Mouse (Mus musculus) granulocyte monocyte progenitor cell, adult 5-6 weeks (primary cell): ENCODE data around the gene Ppp1r3e. TPM values are rescaled to one million over a fixed set of nuclear protein-coding genes. Genes with fewer than 3 reads are reported as not detected.

ENCODE experiments used
- ATAC-seq: replicated peaks from 2 replicates; pipeline ENCODE4 v1.8.0; 2016; ENCODE audit warnings: mild to moderate bottlenecking, moderate TSS enrichment, inconsistent platforms; ENCODE audit not compliant: poor library complexity, severe bottlenecking
- total RNA-seq, 2 experiments: library from RNA; stranded (forward) in 1 of 2; stranded (reverse) in 1 of 2; fragments of 200-712, 200-1000 nt in 1 of 2; fragments of >200 nt in 1 of 2; fragmentation: Nextera tagmentation in 1 of 2; gene quantifications; 2 replicates each; pipeline ENCODE4 v1.2.3; 2014 to 2017

The Ppp1r3e gene
- total RNA-seq, 2 experiments from 2014 or later = 2.9 to 21.1 TPM

DNA sequence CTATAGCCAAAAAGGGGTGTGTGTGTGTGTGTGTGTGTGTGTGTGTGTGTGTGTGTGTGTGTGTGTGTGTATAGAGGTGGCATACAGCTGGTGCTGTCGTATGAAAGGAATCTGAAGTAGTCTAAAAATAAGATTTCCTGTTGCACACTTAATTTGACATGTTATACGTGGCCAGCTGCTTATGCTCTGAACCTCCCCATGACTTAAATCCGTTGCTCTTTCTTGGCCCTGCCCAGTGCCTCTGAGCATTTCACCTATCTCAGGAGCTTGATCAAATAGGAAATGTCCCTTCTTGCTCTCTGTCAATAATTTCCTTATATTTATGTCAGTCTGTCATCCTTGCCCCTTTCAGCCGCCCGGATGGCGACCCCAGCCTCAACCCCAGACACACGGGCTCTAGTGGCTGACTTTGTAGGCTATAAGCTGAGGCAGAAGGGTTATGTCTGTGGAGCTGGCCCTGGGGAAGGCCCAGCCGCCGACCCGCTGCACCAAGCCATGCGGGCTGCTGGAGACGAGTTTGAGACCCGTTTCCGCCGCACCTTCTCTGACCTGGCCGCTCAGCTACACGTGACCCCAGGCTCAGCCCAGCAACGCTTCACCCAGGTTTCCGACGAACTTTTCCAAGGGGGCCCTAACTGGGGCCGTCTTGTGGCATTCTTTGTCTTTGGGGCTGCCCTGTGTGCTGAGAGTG, 6.8 kb upstream of the Ppp1r3e start:
- no peak for ATAC-seq

DNA sequence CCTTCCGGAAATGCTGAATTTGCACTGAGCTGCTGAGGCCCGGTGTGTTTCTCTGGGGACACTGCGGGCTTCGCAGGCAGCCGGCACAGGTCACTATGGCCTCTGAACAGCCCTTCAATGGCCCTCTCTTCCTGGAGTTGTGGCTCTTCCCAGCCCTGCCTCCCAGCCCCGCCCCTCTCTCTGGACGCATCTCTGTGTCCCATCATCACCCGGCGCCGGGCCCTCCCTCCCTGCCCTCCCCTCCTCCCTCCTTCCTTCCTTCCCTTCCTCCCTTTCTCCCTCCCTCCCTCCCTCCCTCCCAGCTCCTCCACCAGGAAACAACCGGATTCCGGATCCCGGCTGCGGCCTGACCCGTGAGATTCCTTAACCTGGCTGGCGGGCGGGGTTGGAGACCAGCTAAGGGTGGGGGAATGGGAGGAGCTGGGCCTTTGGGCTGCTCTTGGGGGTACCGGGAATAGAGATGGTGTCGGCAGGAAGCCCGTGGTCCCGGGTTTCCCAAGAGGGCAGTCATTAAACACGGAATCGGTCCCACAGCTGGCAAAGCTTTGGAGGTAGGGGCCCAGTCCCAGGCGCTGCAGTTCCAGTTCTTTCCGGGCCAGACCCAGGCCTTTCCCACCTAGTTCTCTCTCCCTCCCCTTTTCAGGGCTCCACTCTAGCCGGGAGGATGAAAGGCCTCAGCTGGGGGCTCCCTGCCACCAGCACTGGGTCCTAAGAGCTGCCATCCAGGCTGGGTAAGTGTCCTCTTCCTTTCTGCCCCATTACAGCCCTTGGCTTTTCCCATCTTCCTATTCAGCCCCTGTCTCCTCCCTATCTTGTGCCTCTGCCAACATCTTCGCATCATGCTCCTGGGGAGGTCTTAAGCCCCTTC, 6.0 kb upstream of the Ppp1r3e start, which contains the start of the genes Bcl2l2 and Gm20521:
Gene Bcl2l2, plus strand, starts transcription at position 224 of the 868 bp plus-strand sequence.
Gene Gm20521, plus strand, starts transcription at position 288 of the 868 bp plus-strand sequence.
- ATAC-seq = peak; percentile 97

GRCm38 (mm10) chr14:54876539-54877047, 757 bp downstream of the Ppp1r3e start:
- peak; percentile 77 for ATAC-seq

DNA sequence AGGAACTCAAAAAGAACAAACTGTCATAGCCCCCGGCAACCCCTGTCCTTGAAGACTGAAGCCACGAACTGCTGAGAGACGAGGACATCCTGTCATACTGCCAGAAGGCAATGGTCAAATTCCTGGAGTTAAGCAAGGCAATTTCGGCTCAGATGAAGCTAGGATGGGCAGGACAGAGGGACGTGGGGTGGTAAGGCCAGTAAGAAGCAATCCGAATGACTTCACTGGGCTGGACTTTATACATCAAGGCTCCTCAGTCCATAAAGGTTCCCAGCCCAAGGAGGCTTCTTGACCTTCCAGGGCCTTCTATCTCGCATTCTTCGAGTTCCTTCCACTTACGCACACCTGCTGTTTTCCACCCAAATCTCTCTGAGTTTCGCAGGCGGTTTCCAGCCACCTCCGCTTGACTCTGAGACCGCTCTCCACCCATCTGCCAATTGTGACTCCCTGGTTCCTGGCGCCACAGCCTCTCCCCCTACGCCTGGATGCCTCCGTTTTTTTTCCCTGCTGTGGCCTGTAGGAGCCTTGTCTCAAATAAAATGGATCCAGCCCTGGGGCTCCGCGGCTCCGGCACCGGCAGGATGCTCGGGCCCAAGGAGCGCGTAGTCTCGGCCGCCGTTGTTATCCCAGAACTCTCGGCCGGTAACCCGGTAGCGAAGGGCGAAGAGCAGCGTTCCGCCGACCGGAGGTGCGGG, 1.4 kb downstream of the Ppp1r3e start:
- ATAC-seq = peak; percentile 10

GRCm38 (mm10) chr14:54874165-54874564, 3.2 kb downstream of the Ppp1r3e start:
- ATAC-seq = no peak

GRCm38 (mm10) chr14:54870861-54871260, 6.5 kb downstream of the Ppp1r3e start, which contains the start of gene Homez:
Gene Homez (minus strand): TSS chr14:54870961.
- ATAC-seq = no peak

DNA sequence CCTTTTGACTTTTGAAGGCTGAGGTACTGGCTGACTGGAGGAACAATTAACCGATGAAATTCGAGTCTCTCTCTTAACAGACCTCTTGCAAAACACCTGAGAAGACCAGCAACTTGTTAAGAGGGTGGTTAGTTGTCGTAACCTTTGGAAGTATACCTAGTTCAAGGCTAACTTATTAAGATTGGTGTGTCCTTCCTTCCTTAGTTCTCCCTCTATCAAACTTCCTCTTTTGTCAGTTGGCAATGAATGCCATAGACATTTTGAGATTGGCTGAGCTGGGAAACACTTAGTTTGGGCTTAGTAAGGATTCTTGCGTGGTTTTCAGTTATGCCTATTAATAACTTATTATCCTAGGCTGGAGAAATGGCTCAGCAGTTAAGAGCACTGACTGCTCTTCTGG, 9.3 kb downstream of the Ppp1r3e start:
- peak; percentile 12 for ATAC-seq

DNA sequence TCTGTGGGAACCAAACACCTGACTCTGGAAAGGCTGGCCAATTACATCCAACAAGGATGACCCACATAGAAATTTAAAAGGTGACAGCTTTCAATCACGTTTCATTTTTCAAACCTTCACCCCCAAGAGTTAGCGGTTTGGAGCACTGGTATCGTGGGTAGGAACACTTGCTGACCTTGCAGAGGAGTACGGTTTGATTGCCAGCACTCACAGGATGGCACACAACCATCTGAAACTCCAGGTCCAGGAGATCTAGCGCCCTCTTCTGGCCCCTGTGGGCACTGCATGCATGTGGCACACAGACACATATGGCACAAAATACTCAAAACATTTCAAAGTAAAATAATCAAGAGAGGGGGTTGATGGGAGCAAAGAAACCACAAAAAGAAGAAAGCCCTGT, 10.4 kb downstream of the Ppp1r3e start:
- ATAC-seq = no peak

- no peak for ATAC-seq
These were observed 11.1 kb downstream of the Ppp1r3e start for GRCm38 (mm10) chr14:54866268-54866667.

- no peak for ATAC-seq
These were observed 11.7 kb downstream of the Ppp1r3e start for GRCm38 (mm10) chr14:54865626-54866025.

DNA sequence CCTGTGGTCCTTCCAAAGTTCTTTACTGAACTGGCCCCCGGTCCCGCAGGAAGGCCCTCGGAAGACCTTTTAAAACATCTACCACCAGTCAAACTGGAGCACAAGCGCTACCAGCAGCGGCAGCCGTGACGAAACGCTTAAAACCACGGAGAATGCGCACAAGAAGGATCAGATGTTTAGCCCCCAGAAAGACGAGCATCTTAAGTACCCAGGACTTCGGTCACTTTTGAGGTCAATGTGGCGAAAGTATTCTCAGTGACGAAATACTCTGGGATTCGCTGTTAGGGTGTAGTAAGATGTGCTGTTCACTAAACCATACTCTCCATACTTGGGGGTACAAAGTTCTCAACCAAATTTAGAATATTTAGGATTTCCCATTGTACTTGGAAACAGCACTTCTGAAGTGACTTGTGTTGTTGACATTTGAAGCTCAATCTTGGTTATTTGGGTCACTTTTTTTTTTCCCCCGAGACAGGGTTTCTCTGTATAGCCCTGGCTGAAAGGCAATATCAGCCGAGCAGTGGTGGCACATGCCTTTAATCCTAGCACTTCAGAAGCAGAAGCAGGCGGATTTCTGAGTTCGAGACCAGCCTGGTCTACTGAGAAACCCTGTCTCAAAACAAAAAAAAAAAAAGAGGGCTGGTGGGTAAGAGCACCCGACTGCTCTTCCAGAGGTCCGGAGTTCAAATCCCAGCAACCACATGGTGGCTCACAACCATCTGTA, 12.9 kb downstream of the Ppp1r3e start:
- ATAC-seq = peak; percentile 38

GRCm38 (mm10) chr14:54863501-54864312, 13.6 kb downstream of the Ppp1r3e start:
- ATAC-seq = peak; percentile 91

DNA sequence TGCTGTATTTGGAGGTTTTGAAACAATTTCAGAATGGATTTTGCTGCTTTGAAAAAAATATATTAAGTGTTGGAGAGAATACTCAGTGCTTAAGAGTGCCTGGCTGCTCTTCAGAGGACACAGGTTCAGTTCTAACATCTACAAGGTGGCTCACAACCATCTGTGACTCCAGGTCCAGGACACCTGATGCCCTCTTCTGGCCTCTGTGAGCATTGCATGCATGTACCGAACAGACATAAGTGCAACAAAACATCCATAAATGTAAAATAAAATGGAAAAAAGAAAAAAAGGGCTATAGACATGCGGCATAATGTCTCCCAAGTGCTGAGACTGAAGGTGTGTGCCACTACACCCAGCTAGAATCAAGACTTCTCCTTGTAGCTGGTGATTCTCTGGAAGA, 16.8 kb downstream of the Ppp1r3e start:
- ATAC-seq = 0 out of 2 replicates have a peak, but pooled peaks have one; percentile 20

GRCm38 (mm10) chr14:54857891-54858290, 19.5 kb downstream of the Ppp1r3e start:
- ATAC-seq = no peak

GRCm38 (mm10) chr14:54856703-54857102, 20.6 kb downstream of the Ppp1r3e start:
- no peak for ATAC-seq

DNA sequence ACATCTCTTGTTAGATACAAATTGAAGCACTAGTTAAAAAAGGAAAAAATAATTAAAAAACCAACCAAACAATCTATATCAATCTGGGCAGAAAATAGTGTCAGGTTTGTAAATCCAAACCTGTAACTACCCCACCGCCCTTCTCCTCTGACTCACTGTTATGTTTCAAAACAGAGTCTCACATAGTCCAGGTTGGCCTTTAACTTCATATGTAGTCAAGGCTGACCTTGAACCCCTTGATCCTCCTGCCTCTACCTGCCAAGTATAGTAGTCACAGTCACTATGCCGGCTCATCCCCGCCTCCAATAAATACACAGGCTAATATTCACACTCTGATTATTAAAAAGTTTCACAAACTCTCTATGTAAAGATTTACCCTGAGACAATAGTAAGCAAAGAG, 21.6 kb downstream of the Ppp1r3e start:
- no peak for ATAC-seq

- ATAC-seq = no peak; the same call in 1 of the 2 replicates
These were observed 33.9 kb downstream of the Ppp1r3e start for GRCm38 (mm10) chr14:54843461-54843860.

DNA sequence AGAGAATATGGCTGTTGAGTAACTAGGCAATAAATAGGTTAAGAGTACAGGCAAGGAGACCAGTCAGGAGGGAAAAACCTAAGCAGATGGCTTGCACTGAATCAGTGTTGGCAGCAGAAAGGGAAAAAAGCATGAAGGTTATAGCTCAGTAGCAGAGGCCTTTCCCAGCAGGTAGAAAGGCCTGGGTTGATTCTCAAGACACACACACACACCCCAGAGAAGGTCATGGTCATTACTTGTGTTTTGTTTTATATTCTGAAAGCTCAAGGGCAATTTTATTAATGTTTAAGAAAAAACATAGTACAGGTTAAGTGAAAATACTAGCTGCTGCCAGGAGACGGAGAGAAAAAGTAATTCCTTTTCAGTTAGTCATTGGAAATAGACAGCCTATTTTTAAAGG, 53.6 kb downstream of the Ppp1r3e start:
- ATAC-seq = no peak
